Mouse (Mus musculus): ENCODE data around the gene Coa3.

Gene Coa3

DNA sequence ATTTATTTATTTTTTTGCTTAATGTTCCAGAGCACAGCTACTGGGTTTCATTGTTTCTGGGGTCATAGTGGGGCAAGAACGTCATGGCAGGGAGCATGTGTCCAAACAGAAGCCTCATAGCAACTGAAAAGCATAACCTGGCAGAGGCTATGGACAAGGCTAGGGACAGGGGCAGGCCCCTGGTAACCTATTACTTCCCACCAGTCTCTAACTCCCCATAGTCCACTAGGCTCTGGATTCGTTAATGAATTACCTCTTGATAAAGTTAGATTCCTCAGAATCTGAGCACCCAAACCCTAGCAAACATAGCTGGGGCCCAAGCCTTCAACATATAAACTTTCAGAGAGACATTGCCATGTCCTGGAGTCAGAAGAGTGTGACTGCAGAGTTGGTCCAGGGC is 27.9 kb downstream of the Coa3 start:
- DNase-seq (ENCODE audit: low spot score): no peak

- DNase-seq (ENCODE audit: low spot score): peak; percentile 56
Observed at GRCm38 (mm10) chr11:101248258-101248994, 30.5 kb downstream of the Coa3 start.

- DNase-seq (ENCODE audit: low spot score): no peak
Observed at GRCm38 (mm10) chr11:101247521-101248030, 31.3 kb downstream of the Coa3 start.

DNA sequence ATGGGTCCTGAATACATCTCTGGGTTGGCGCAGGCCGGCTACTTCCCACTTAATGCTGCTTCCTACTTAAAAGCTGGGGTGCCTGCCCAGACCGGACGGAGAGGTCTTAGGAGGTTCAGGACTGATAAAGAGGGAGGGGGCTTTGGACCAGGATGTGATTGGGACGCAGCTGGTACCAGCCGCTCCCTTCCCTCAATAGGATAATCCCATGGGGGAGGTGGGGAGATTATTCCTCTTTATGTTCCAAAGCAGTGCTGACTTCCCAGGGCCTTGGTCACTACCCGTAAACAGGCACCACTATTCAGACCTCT is 32.3 kb downstream of the Coa3 start:
- no peak for DNase-seq (ENCODE audit: low spot score)

DNA sequence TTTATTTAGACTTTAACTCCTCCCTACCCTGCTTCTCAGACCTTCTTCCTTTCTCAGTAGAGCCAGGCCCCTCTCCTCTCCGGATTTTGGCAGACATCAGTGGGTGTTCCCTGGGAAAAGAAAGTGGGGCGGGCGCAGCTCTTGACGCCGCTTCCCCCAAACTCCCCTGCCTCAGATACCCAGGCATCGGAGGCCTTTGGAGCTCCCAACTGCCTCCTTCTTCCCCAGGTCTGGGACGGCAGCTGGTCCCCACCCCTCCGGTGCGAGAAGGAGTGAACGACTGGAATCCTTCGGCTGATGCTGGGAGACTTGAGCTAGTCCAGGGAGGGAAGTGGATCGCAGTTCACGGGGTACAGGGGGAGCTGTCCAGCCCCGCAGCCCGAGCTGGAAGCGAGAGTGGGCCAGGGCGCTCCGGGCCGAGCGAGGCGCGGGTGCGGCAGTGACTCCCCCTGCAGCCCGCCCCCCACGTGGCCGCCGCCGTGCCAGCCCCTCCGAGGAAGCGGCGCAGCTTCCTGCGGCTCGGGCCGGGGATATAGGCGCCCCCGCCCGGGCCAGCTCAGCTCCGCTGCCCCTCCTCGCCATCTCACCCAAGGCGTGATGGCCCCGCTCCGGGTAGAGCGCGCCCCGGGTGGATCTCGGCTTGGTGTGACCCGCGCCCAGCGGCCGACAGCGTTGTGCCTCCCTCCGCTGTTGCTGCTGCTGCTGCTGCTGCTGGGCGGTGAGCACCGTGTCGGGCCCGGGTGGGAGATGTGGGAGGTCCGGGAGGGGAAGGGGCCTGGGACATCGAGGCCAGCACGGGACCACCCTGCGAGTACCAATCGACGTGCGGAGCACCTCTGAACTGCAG is 32.8 kb downstream of the Coa3 start, which contains the start of gene Ramp2:
TSS of gene Ramp2 (plus strand) at position 174 of the 847 bp plus-strand sequence.
- peak; percentile 21 for DNase-seq (ENCODE audit: low spot score)

DNA sequence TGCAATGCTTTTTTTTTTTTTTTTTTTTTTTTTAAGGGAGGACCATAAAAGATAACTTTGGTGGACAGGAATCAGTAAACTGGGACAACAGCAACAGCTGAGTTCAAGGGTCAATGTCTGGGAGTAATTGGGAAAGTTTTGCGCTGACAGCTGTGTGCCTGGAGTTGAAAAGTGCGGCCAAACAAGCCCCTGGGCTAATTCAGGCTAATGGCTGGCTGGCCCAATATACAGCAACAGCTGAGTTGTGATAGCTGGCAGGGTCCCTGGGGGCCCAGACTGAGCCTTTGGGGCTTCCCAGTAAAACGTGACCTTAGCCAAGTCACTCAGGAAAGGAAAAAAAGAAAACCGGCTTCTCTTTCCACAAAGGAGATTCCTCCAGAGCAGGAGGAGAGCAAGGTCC is 33.8 kb downstream of the Coa3 start:
- DNase-seq (ENCODE audit: low spot score): no peak

GRCm38 (mm10) chr11:101238071-101238647 is 40.8 kb downstream of the Coa3 start:
- no peak for DNase-seq (ENCODE audit: low spot score)

DNA sequence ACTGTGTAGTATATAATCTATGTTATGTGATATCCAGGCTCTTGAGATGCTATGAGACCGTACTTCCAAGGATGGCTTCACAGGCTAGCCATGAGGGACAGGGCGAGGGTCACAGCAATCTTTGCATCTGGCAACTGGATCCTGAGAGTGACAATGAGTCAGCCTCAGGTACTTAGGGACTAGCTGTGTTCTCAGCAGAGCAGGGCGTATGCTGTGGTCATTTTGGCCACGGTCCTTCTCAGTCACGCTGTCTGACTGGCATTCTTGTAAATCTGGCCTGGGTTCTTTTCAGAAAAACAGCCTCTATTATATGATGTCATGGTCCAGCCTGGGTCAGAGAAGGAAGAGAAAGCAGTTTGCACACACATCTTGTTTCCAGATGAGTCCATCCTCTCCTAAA is 42.1 kb downstream of the Coa3 start:
- no peak for DNase-seq (ENCODE audit: low spot score)

GRCm38 (mm10) chr11:101235429-101235828 is 43.5 kb downstream of the Coa3 start:
- no peak for DNase-seq (ENCODE audit: low spot score)

- no peak for DNase-seq (ENCODE audit: low spot score)
Observed at GRCm38 (mm10) chr11:101234124-101234523, 44.8 kb downstream of the Coa3 start.

DNA sequence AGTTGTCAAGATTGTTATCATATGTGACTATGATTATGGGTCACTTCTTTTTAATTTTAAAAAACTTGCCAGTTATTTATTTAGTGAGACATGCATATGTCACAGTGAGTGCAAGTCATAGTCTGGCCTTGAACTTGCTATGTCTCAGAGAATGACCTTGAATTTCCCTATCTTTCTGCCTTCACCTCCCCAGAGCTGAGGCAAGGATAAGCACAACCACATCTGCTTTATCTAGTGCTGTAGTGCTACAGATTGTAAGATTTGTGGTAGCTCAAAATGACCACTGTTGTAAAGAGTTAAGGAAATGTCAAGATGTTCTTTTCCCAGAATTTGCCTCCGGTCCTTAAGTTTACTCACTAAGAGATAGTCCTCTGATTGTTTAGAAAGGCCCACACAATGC is 45.7 kb downstream of the Coa3 start:
- DNase-seq (ENCODE audit: low spot score): no peak

GRCm38 (mm10) chr11:101232010-101232839 is 46.7 kb downstream of the Coa3 start:
- DNase-seq (ENCODE audit: low spot score): no peak

DNA sequence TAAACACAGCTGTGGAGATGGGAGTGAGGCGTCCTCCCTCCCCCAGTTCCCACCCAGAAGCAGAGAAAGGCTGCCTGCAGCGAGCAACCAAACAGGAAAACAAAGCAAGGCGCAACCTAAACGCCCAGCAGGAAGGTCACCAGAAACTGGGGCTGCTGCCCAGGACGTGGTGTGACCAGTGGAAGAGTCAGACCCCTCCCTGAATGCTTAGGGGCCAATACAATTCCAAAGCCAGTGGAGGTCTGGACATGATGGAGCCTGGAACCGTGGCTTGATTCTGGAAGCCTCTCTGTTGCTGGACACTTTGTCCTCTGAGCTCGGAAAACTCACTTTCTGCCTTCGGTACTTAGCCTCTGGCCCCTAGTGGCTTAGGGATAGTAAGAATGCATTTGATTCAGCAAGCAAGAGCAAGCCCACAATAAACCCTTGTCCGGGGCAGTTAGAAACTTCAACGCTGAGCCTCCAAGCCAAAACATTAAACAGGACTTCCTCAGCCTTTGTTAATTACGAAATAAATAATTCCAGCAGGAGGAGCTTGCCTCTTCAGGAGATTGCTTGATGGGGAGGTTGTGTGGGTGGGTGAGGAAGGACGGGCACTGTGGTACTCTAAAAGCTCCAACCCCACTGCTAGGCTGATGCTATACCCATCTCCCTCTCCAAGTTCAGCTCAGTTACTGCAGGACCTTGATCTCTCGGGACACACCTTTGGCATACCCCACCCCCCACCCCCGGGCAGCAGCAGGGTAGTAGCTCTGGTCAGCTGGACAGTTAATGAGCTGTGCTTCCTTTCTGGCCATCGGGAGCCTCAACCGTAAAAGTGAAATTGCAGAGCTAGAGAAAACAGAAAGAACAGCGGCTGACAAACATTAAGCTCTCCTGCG is 47.7 kb downstream of the Coa3 start:
- DNase-seq (ENCODE audit: low spot score): no peak

- no peak for DNase-seq (ENCODE audit: low spot score)
Observed at GRCm38 (mm10) chr11:101230526-101230925, 48.4 kb downstream of the Coa3 start.

- no peak for DNase-seq (ENCODE audit: low spot score)
Observed at GRCm38 (mm10) chr11:101230061-101230511, 48.8 kb downstream of the Coa3 start.

GRCm38 (mm10) chr11:101229361-101229900 is 49.5 kb downstream of the Coa3 start:
- no peak for DNase-seq (ENCODE audit: low spot score)
